Mouse (Mus musculus): ENCODE measurements at regions not wholly inside any gene's neighbourhood (a gene's known extent, or its start where the extent isn't known, plus 50 kb on each side); places are given as distances from the start of the nearest gene placed in this dataset.

DNA sequence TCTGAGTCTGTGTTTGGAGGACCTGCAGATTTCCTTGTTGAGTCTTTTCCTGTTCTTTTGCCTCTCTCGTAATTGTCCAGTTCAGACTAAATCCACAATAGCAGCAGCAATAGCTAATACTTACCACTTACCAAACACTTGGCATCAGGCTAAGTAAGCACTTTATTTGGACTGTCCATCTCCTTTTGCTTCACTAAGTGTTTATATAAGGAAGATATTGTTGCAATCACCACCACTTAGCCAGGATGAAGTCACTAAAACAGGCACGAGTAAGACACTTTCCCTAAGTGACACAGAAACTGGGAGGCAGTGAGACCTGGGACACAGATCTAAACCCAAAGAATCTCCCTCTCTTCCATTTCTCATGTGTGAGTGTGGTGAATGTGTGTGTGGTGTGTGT is 52.9 kb upstream of the Max start:
- in situ Hi-C loops (cut with MboI; ENCODE audit: low sequenced_read_pairs in 2 of 2, unreplicated experiment in 2 of 2): loop anchor here in 1 of 2 experiments (25.0 kb wide), 1 partner anchor 547 kb away; no protein-coding TSS in a partner anchor

More for the DNA sequence above, 52.9 kb upstream of the Max start:
- Histone ChIP-seq H3K27ac (ENCODE audit: insufficient read depth, low read depth, low read length, poor library complexity, severe bottlenecking) (no peak overlapping the region), H3K4me1 (ENCODE audit: control insufficient read depth in 2 of 2, insufficient read depth in 2 of 2, low read length in 2 of 2, poor library complexity in 1 of 2) (no peaks in the 10 kb centered on the region; a peak in 1 of 4 replicates), H3K4me3 (ENCODE audit: insufficient read depth in 1 of 2, low read depth in 1 of 2, low read length in 2 of 2, poor library complexity in 1 of 2, severe bottlenecking in 1 of 2) (no peak overlapping the region), H3K36me3 (ENCODE audit: control insufficient read depth, insufficient read depth, low read length, poor library complexity, severe bottlenecking) (no peaks in the 10 kb centered on the region), H3K9me3 (ENCODE audit: control insufficient read depth, insufficient read depth, low read depth, low read length) (no peaks in the 10 kb centered on the region), H3K9ac (ENCODE audit: insufficient read depth, low read depth, low read length, poor library complexity, severe bottlenecking) (no peak overlapping the region)
- no peak for DNase-seq (ENCODE audit: low read depth, low spot score)
- TF ChIP-seq ZNF384 (IDR thresholded peaks at IDR 0.05; ENCODE audit: low read depth, low read length) (no peak), MAFK (IDR thresholded peaks at IDR 0.05; ENCODE audit: insufficient read depth, low read depth, low read length) (no peak), ZC3H11A (IDR thresholded peaks at IDR 0.05; ENCODE audit: borderline replicate concordance, low read depth, low read length) (no peak)
